ENCODE assay signal across 11 mouse cellular contexts in the genomic region with DNA sequence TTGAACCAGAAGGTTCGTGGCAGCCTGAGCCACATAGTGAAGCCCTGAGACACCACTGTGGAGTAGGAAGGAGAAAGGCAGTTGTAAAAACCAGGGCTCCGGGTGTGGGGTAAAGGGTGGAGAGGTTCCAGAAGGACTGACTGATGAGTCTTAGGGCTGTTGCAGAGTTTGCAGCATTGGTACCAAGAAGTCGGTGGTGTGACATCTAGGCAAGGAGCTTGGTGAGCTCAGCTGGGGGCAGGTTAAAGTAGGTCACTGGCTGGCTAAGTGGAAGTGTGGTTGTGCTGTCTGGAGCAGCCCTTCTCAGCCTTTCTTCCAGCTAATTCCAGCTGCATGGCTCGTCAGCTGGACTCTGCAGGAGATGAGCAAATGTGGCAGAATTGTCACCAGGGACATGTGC. TPM values are rescaled to one million over a fixed set of nuclear protein-coding genes. Genes with fewer than 3 reads are reported as not detected.
DNase-seq lines count a peak whose midpoint lies in the region; ATAC-seq and TF ChIP-seq lines count a peak whose summit lies in the region.
"Had no signal": no experiment of that assay in that cellular context is flagged by ENCODE, and none has a peak within 500 bp of the region (broad histone marks: within the 10 kb centered on the region; RNA-seq: fewer than 3 reads in every experiment).

No protein-coding gene starts in this region.

- no peak for TF ChIP-seq CTCF in heart, postnatal 0 days (IDR thresholded peaks at IDR 0.05; ENCODE audit: low read depth)

- no peak overlapping the region for H3K9ac ChIP-seq in heart, postnatal 0 days (replicated peaks; ENCODE audit: low read depth, low read length)
- H3K9ac ChIP-seq in midbrain, embryonic 11.5 days (ENCODE audit: low read length): no peak overlapping the region
- H3K9ac ChIP-seq in midbrain, embryonic 16.5 days (ENCODE audit: low read depth, low read length): no peak overlapping the region
- no peak overlapping the region for H3K9ac ChIP-seq in liver, embryonic 16.5 days (ENCODE audit: low read depth, low read length)

- 59% methylated on average over 4 of the region's 4 CpGs for WGBS in heart, postnatal 0 days
- WGBS in midbrain, embryonic 11.5 days: 58% methylated on average over 4 of the region's 4 CpGs
- 64% methylated on average over 4 of the region's 4 CpGs for WGBS in midbrain, embryonic 16.5 days
- WGBS in liver, embryonic 16.5 days (ENCODE audit: insufficient replicate concordance): 35% methylated on average over 4 of the region's 4 CpGs

- H3K4me3 ChIP-seq in heart, postnatal 0 days (ENCODE audit: low read depth, low read length): no peak overlapping the region
- H3K4me3 ChIP-seq in midbrain, embryonic 11.5 days (ENCODE audit: low read depth, low read length): no peak overlapping the region
- H3K4me3 ChIP-seq in midbrain, embryonic 16.5 days (ENCODE audit: low read depth, low read length): no peak overlapping the region
- no peak overlapping the region for H3K4me3 ChIP-seq in liver, embryonic 16.5 days (ENCODE audit: low read depth, low read length)

- no peaks in the 10 kb centered on the region for H3K9me3 ChIP-seq in heart, postnatal 0 days (replicated peaks; ENCODE audit: control insufficient read depth, low read length)
- no peaks in the 10 kb centered on the region for H3K9me3 ChIP-seq in midbrain, embryonic 11.5 days (ENCODE audit: control insufficient read depth, low read length)
- H3K9me3 ChIP-seq in midbrain, embryonic 16.5 days (replicated peaks; ENCODE audit: control insufficient read depth, low read length, poor library complexity, severe bottlenecking): no peaks in the 10 kb centered on the region
- H3K9me3 ChIP-seq in liver, embryonic 16.5 days (replicated peaks; ENCODE audit: control insufficient read depth, low read length): no peaks in the 10 kb centered on the region

- ATAC-seq in heart, postnatal 0 days (ENCODE audit: insufficient read depth, low read depth): no peak
- no peak for ATAC-seq in midbrain, embryonic 11.5 days (ENCODE audit: low FRiP score)
- no peak for ATAC-seq in midbrain, embryonic 16.5 days
- ATAC-seq in liver, embryonic 16.5 days (ENCODE audit: low read depth): no peak

- DNase-seq in heart, postnatal 0 days (ENCODE audit: low spot score): no peak
- no peak for DNase-seq in heart, adult 11 months
- peak; percentile 59 for DNase-seq in midbrain, embryonic 11.5 days (ENCODE audit: low spot score, missing footprints)
- DNase-seq in frontal cortex, postnatal 14 days (ENCODE audit: low spot score in 2 of 2): no peak
- DNase-seq in urinary bladder, postnatal 25 days (ENCODE audit: low spot score): no peak
- DNase-seq: cerebellum, adult 11 months; midbrain, embryonic 14.5 days had no signal

- peak overlapping the region; percentile 84; the same call in 1 of the 2 replicates for H3K27ac ChIP-seq in heart, postnatal 0 days (ENCODE audit: low read depth)
- no peak overlapping the region for H3K27ac ChIP-seq in midbrain, embryonic 11.5 days (ENCODE audit: low read depth, low read length)
- H3K27ac ChIP-seq in midbrain, embryonic 16.5 days (ENCODE audit: low read length): no peak overlapping the region
- H3K27ac ChIP-seq in liver, embryonic 16.5 days (ENCODE audit: low read length): no peak overlapping the region

- H3K36me3 ChIP-seq in heart, postnatal 0 days (replicated peaks; ENCODE audit: control insufficient read depth, insufficient read depth, low read length): peaks cover 9% of the 10 kb centered on the region
- H3K36me3 ChIP-seq in midbrain, embryonic 11.5 days (ENCODE audit: control insufficient read depth, insufficient read depth, low read length): no peaks in the 10 kb centered on the region
- no peaks in the 10 kb centered on the region for H3K36me3 ChIP-seq in midbrain, embryonic 16.5 days (ENCODE audit: control insufficient read depth, insufficient read depth, low read length)
- H3K36me3 ChIP-seq in liver, embryonic 16.5 days (ENCODE audit: control insufficient read depth, insufficient read depth): peaks cover 2% of the 10 kb centered on the region; the same call in 1 of the 2 replicates

- no peaks in the 10 kb centered on the region for H3K27me3 ChIP-seq in heart, postnatal 0 days (ENCODE audit: control insufficient read depth, insufficient read depth, low read length)
- no peaks in the 10 kb centered on the region; the same call in 1 of the 2 replicates for H3K27me3 ChIP-seq in midbrain, embryonic 11.5 days (ENCODE audit: control insufficient read depth, insufficient read depth, low read length)
- no peaks in the 10 kb centered on the region for H3K27me3 ChIP-seq in midbrain, embryonic 16.5 days (ENCODE audit: control insufficient read depth, insufficient read depth, low read depth, low read length)
- no peaks in the 10 kb centered on the region for H3K27me3 ChIP-seq in liver, embryonic 16.5 days (ENCODE audit: control insufficient read depth, insufficient read depth, low read depth, low read length)

- H3K4me2 ChIP-seq in heart, postnatal 0 days (ENCODE audit: low read depth, low read length): peak overlapping the region; percentile 68
- H3K4me2 ChIP-seq in midbrain, embryonic 11.5 days: no peak overlapping the region
- H3K4me2 ChIP-seq in midbrain, embryonic 16.5 days (ENCODE audit: low read length): no peak overlapping the region
- 0 out of 2 replicates have a peak overlapping the region, but pooled peaks have one; percentile 66 for H3K4me2 ChIP-seq in liver, embryonic 16.5 days (ENCODE audit: low read depth, low read length)

- peaks cover 34% of the 10 kb centered on the region for H3K4me1 ChIP-seq in heart, postnatal 0 days (ENCODE audit: control insufficient read depth, insufficient read depth)
- H3K4me1 ChIP-seq in midbrain, embryonic 11.5 days (ENCODE audit: control insufficient read depth, insufficient read depth, low read length): peaks cover 21% of the 10 kb centered on the region
- H3K4me1 ChIP-seq in midbrain, embryonic 16.5 days (ENCODE audit: control insufficient read depth, insufficient read depth, low read length): peaks cover 23% of the 10 kb centered on the region
- H3K4me1 ChIP-seq in liver, embryonic 16.5 days (ENCODE audit: control insufficient read depth, low read depth, low read length): peaks cover 45% of the 10 kb centered on the region

- no peak for TF ChIP-seq EP300 in heart, postnatal 0 days (IDR thresholded peaks at IDR 0.05; ENCODE audit: low read depth)

RNA-seq across cellular contexts. Expression of a gene that starts 3.6 kb away (rescaled TPM):
- 37.1 and 52.8 TPM in 2 replicates for total RNA-seq in heart, postnatal 0 days (2014; rRNA removed; ENCODE audit: low replicate concordance)
- polyA plus RNA-seq in heart, postnatal 0 days (2015; fragmentation: Nextera tagmentation; extraction: Ambion mirVana): 39.8 and 40.1 TPM in 2 replicates
- 19.0 and 19.2 TPM in 2 replicates for polyA plus RNA-seq in midbrain, embryonic 11.5 days (2014; fragmentation: Nextera tagmentation; extraction: Ambion mirVana)
- polyA plus RNA-seq in midbrain, embryonic 16.5 days (2015; fragmentation: Nextera tagmentation; extraction: Ambion mirVana): 11.0 and 11.2 TPM in 2 replicates
- 30.5 and 32.8 TPM in 2 replicates for polyA plus RNA-seq in liver, embryonic 16.5 days (2015; fragmentation: Nextera tagmentation; extraction: Ambion mirVana)

RNA-seq across cellular contexts. Expression of a gene that starts 27.8 kb away (rescaled TPM):
- total RNA-seq in heart, postnatal 0 days (2014; rRNA removed; ENCODE audit: low replicate concordance): not detected in 2 replicates
- polyA plus RNA-seq in heart, postnatal 0 days (2015; fragmentation: Nextera tagmentation; extraction: Ambion mirVana): 0.05 and 0.10 TPM in 2 replicates
- polyA plus RNA-seq in midbrain, embryonic 11.5 days (2014; fragmentation: Nextera tagmentation; extraction: Ambion mirVana): not detected in 2 replicates
- polyA plus RNA-seq in midbrain, embryonic 16.5 days (2015; fragmentation: Nextera tagmentation; extraction: Ambion mirVana): 0.20 and 0.44 TPM in 2 replicates
- 0.65 and 0.86 TPM in 2 replicates for polyA plus RNA-seq in liver, embryonic 16.5 days (2015; fragmentation: Nextera tagmentation; extraction: Ambion mirVana)
- total RNA-seq: gastrocnemius, adult 18-20 months had no signal
- polyA plus RNA-seq: inflammation-experienced regulatory T-cells, adult 6 months had no signal

RNA-seq across cellular contexts. Expression of a gene that starts 32.4 kb away (rescaled TPM):
- 0.46 and 1.3 TPM in 2 replicates for total RNA-seq in heart, postnatal 0 days (2014; rRNA removed; ENCODE audit: low replicate concordance)
- polyA plus RNA-seq in heart, postnatal 0 days (2015; fragmentation: Nextera tagmentation; extraction: Ambion mirVana): 0.37 and 0.46 TPM in 2 replicates
- 0.33 and 0.77 TPM in 2 replicates for polyA plus RNA-seq in midbrain, embryonic 11.5 days (2014; fragmentation: Nextera tagmentation; extraction: Ambion mirVana)
- polyA plus RNA-seq in midbrain, embryonic 16.5 days (2015; fragmentation: Nextera tagmentation; extraction: Ambion mirVana): 0.67 and 1.1 TPM in 2 replicates
- polyA plus RNA-seq in liver, embryonic 16.5 days (2015; fragmentation: Nextera tagmentation; extraction: Ambion mirVana): 0.61 and 0.74 TPM in 2 replicates
- polyA plus RNA-seq: inflammation-experienced regulatory T-cells, adult 6 months had no signal

RNA-seq across cellular contexts. Expression of a gene that starts 39.1 kb away (rescaled TPM):
- 76.7 and 93.9 TPM in 2 replicates for total RNA-seq in heart, postnatal 0 days (2014; rRNA removed; ENCODE audit: low replicate concordance)
- 37.7 and 38.3 TPM in 2 replicates for polyA plus RNA-seq in heart, postnatal 0 days (2015; fragmentation: Nextera tagmentation; extraction: Ambion mirVana)
- polyA plus RNA-seq in midbrain, embryonic 11.5 days (2014; fragmentation: Nextera tagmentation; extraction: Ambion mirVana): 18.0 and 19.7 TPM in 2 replicates
- 12.8 and 16.0 TPM in 2 replicates for polyA plus RNA-seq in midbrain, embryonic 16.5 days (2015; fragmentation: Nextera tagmentation; extraction: Ambion mirVana)
- 22.3 and 22.5 TPM in 2 replicates for polyA plus RNA-seq in liver, embryonic 16.5 days (2015; fragmentation: Nextera tagmentation; extraction: Ambion mirVana)

Comparison
In these comparisons a context has a peak if more than half of its experiments do, and no peak if none do; other contexts are left out.
1. H3K4me2 ChIP-seq: peak in heart, postnatal 0 days (single experiment) and liver, embryonic 16.5 days (single experiment); none in midbrain, embryonic 11.5 days (single experiment) and midbrain, embryonic 16.5 days (single experiment).